Mouse (Mus musculus) bone marrow macrophage, adult 2 months (primary cell): ENCODE results near the gene Zfp85. TPM values are rescaled to one million over a fixed set of nuclear protein-coding genes. Genes with fewer than 3 reads are reported as not detected.
"Not testable (repeated sequence)": the region's sequence is repeated elsewhere in the genome, so short reads cannot be mapped to it uniquely, and the experiment has no call there.

Experiments used
- H3K27ac ChIP-seq: 2 replicates; pipeline ENCODE4 v1.5.1; 2012; ENCODE audit warnings: low read depth, low read length; ENCODE audit not compliant: insufficient read depth
- H3K4me1 ChIP-seq: 2 replicates; pipeline ENCODE4 v1.6.1; 2012; ENCODE audit warnings: low read length; ENCODE audit not compliant: control insufficient read depth, insufficient read depth
- H3K4me3 ChIP-seq: 2 replicates; pipeline ENCODE4 v1.5.1; 2012; ENCODE audit warnings: mild to moderate bottlenecking, low read length, moderate library complexity; ENCODE audit not compliant: insufficient read depth
- CTCF ChIP-seq: IDR thresholded peaks from 2 replicates; pipeline ENCODE4 v1.5.1; 2012; ENCODE audit warnings: low read depth, mild to moderate bottlenecking, low read length, moderate library complexity
- POLR2A ChIP-seq: IDR thresholded peaks from 2 replicates; pipeline ENCODE4 v1.6.1; 2012; ENCODE audit warnings: mild to moderate bottlenecking, low read depth, low read length, borderline replicate concordance
- polyA plus RNA-seq: library from polyadenylated mRNA; stranded (reverse); fragments of >200 nt; gene quantifications from 2 replicates; pipeline ENCODE4 v1.2.4, GENCODE M21; 2012; ENCODE audit not compliant: missing spikeins, insufficient read depth, insufficient read length

Gene Zfp85
- polyA plus RNA-seq: 4.3 and 6.0 TPM in 2 replicates

DNA sequence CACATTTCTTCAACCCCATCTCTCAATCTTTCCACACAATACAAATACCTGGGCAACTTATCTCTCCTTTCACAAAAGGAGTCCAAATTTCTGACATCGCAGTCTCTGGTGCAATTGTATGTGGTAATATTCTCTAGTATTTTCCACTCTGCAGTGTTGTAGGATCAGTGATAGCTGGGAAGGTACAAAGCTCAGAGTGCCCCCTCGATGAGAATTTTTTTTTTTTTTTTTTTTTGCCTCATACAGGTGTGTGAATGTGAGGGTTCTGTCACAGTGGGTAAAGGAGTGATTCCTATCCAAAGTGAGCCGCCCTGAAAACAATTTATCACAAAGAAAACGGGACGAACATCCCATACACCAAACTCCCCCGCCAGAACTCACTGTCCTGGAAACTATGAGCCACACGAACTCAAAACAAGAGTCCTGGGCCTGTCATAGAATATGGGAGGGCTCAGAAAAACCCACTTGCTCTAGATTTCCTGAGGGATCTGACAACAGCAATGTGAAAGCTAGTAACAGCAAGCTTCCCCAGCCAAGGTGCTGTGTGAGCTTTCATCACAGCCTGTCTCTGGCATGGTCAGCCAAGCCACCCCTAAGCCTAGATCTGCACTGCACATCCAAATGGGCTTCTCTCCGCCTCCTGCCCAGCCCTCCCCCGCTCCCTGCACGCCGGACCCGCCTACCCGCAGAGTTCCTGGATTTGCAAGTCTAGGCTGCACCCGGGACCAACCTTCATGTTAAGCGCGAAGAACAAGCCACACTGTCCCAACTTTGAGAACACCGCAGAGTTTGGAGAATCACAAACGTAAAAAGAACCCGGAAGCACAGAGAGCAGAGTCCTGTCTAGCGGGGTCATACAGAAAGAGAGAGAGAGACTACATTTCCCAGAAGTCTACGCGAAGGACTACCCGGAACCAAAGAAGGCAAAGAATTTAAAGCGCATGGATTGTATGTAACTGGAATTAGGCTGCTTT, at the start of gene Zfp85:
Gene Zfp85 (minus strand): TSS at position 896 of the 974 bp plus-strand sequence.
- Histone ChIP-seq H3K27ac (peak within 1 kb of the TSS; percentile 90), H3K4me1 (peaks cover 5% of the 10 kb centered on the region; the same call in 1 of the 2 replicates), H3K4me3 (peak within 1 kb of the TSS; percentile 83)
- TF ChIP-seq POLR2A: no peak
- no peak for TF ChIP-seq CTCF

DNA sequence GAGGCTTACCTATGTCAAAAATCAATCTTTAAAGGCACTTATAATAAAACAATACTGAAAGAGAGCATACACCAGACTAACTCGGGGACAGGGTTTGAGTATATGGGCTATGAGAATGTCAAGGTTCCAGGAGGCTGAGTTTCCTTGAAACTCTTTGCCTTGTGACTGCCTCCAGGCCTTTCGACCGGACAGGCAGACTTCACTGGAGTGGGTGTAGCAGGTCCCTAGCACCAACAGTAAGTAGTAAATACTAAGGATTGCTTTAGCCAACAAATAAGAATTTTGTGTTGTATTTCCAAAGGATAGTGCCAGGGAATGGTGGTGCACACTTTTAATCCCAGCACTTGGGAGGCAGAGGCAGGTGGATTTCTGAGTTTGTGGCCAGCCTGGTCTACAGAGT, 44.1 kb upstream of the Zfp85 start:
- not testable (repeated sequence) for H3K4me3 ChIP-seq, H3K4me1 ChIP-seq, H3K27ac ChIP-seq

DNA sequence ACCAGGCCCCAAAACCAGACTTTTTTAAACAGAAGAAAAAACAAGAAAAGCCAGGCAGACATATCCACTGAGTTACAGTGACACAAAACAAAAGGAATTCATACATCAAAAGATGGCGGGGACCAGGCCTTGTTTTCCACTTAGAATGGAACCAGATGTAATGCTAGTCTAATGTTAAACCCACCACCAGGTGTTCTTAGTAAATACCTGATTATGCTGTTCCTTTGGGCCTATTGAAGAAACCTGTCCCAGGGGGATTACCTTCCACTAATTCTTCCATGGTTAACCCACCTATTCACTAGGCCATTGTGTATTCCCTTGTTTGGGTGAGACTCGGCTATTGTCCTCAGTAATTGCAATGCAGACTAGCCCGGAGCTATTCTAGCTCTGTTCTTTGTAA, 43.6 kb upstream of the Zfp85 start:
- H3K27ac ChIP-seq: no peak overlapping the region
- no peak overlapping the region for H3K4me3 ChIP-seq
- peaks cover 3% of the 10 kb centered on the region for H3K4me1 ChIP-seq
- TF ChIP-seq POLR2A: no peak

DNA sequence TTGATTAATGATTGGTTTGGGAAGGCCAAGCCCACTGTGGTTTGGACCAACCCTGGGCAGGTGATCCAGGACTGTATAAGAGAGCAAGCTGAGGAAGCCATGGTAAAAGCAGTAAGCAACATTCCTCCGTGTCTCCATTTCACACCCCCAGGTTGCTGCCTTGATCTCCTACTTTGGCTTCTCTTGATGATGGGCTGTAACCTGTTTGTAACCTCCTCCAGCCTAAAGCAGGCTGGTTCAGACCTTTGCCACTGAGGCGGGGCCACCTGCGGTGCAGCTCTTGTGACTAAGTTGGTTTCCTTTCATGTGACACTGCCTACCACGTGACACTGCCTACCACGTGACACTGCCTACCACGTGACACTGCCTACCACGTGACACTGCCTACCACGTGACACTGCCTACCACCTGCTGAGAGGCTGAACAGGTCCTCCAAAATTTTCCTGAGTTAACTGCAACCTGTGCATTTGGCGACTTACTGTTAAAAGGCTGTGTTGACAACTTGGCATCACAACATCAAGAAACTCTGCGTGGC, 37.0 kb upstream of the Zfp85 start:
- no peak overlapping the region for H3K27ac ChIP-seq

DNA sequence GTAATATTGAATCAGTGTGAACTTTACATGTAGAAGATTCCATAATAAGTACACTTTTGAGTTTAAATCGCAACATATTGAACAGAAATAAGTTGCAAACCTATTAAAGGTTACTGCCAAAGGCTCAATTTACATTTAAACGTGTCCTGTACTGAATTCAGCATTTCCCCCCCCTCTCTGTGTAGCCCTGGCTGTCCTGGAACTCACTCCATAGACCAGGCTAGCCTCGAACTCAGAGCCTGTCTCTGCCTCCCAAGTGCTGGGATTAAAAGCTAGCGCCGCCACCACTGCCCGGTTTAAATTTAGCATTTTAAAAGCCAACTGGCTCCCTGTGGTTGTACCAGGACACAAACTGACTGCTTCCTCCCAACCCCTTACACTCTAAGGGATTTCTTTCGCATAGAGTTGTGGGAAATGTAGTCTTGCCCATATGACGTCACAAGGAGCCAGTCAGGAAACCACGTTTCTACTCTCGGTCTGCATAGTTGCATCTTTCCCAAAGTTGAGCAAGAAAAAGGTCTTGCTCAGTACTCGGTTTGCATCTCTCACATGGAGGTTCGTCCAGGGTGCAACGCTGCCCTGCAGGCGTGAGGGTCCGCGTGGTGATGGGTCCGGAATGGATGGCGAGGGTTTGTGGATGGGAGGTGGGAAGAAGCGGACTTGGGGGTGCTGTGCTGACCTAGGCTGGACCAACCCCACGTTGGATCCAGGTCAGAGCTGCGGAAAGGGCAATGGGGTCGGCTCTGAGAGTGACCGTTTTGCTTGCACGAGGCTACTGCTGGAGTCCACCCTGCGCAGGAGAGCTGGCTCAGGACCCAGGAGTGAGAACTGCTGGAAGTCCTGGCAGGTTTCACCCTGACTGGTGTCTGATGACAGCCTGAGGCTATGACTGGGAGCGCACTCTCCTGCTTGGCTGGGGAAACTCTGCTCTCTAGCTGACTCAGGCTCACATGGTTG, 24.5 kb upstream of the Zfp85 start, which contains the start of gene Zfp493:
Gene Zfp493 (plus strand): TSS at position 429 of the 957 bp plus-strand sequence.
- no peak for TF ChIP-seq CTCF
- no peak for TF ChIP-seq POLR2A
- peak within 1 kb of the TSS; percentile 71 for H3K4me3 ChIP-seq
- H3K27ac ChIP-seq: peak within 1 kb of the TSS; percentile 11
- no peaks in the 10 kb centered on the region; the same call in 1 of the 2 replicates for H3K4me1 ChIP-seq

More for the DNA sequence above, 37.0 kb upstream of the Zfp85 start:
- TF ChIP-seq CTCF (no peak), POLR2A (no peak)
- Histone ChIP-seq H3K4me3 (no peak overlapping the region), H3K4me1 (no peaks in the 10 kb centered on the region)

DNA sequence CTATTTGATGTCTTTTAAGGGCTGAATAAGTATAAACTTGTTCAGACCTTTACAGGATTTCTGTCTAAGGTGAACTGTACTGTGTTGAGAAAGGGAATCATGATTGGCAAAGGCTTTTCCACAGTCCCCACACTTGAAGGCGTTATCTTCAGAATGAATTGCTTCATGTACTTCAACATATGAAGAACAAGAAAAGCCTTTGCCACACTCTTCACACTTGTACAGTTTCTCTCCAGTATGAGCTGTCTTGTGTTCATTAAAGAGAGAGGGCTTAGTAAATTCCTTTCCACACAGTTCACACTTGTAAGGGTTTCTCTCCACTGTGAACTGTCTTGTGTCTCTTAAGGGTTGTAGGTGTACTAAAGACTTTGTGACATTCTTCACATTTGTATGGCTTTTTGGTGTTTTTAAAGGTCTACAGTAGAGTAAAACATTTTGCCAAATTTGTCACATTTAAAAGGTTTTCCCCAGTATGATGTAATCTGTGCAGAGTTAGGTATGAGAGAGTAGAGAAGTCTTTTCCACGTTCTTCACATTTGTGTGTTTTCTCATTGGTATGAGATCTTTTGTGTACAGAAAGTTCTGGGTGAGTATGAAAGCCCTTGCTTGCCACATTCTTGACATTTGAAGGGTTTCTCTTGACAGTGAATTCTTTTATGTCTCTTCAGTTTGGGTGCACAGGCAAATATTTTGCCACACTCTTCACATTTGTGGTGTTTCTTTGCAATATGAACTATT, 8.2 kb upstream of the Zfp85 start:
- no peak overlapping the region for H3K27ac ChIP-seq
- no peaks in the 10 kb centered on the region for H3K4me1 ChIP-seq
- no peak overlapping the region for H3K4me3 ChIP-seq
- TF ChIP-seq POLR2A: no peak
- no peak for TF ChIP-seq CTCF

DNA sequence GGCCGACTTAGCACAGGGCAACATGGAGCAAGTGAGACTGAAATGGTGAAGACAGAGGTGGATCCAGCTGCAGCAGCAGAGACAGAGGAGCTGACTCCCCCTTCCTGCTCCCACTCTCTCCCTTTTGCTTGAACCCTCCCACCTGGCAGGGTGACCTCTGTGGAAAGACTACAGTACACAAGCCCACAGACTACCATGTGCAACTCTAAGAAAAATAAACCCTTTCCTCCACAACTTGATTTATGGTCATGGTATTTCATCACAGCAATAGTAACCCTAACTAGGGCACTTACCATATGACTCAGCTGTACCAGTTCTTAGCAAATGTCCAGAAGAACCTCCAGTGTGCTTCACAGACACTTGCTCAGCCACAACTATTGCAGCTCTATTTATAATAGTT, 4.9 kb upstream of the Zfp85 start:
- Histone ChIP-seq H3K4me3 (no peak overlapping the region), H3K4me1 (peaks cover 5% of the 10 kb centered on the region; the same call in 1 of the 2 replicates), H3K27ac (no peak overlapping the region)
- TF ChIP-seq CTCF (no peak), POLR2A (no peak)

DNA sequence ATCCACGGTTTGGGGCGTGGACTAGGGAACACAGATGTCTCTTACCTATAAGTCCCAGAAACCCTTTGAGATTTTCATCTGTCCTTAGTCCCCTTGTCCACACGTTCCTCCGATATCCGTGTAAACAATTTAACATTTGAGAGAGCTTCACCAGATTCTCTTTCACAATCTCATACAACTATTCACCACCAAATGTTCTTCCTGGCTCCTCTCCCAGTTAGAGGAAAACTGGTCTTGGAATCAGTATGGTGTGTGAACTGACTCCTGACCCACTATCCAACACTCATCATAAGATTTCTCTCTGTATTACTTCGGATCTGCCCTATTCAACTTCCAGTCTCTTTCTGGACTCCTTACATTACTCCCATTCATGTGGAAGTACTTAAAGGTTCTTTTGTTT, 733 bp upstream of the Zfp85 start:
- Histone ChIP-seq H3K27ac (no peak overlapping the region), H3K4me3 (no peak overlapping the region), H3K4me1 (peaks cover 5% of the 10 kb centered on the region; the same call in 1 of the 2 replicates)
- TF ChIP-seq CTCF: no peak
- TF ChIP-seq POLR2A: no peak

DNA sequence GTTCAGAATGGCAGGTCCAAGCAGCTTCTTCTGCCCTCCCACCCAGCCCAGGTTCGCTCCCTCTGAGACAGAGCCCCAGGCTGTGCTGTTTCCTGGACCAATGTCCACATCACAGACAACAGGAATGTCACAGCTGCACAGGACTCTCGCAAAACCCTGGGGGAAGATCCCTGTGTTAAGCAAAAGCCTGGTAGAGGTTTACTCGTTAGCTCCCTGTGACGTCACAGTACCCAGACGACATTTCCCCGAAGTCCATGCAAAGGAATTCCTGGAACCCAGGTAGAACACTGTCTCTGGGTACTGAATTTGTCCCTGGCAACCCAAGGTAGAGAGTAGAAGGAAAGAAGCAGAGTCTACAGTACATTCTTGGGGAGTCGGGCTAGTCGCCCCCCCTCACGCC, 11.1 kb downstream of the Zfp85 start:
- Histone ChIP-seq H3K4me3 (no peak overlapping the region), H3K27ac (no peak overlapping the region), H3K4me1 (no peaks in the 10 kb centered on the region)
- TF ChIP-seq CTCF (no peak), POLR2A (no peak)
